Mouse (Mus musculus): ENCODE results near the gene Rpl18.
A peak's percentile ranks its signal among the peaks of the same experiment; 100 is the strongest.

The Rpl18 gene

DNA sequence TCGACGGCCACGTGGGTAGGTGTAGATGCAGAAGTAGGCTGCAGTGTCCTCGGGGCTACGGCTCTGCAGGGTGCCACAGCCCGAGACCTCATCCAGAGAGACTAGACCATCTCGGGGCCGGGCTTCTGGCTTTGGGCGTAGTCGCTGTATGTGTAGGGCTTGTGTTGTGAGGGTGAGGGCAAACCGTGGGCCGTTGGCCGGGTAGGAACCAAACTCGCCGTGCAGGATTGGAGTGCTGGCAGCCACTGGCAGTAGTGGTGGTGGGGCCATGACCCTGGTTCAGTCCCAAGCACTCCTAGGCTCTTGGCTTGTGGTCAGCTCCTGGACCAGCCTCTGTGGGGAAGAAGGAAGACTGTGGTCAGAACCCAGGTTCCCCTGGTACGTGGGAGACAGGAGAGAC is 1.9 kb upstream of the Rpl18 start:
- peak in 1 of 2 experiments; percentile 53 for DNase-seq (ENCODE audit: low spot score in 2 of 2)

DNA sequence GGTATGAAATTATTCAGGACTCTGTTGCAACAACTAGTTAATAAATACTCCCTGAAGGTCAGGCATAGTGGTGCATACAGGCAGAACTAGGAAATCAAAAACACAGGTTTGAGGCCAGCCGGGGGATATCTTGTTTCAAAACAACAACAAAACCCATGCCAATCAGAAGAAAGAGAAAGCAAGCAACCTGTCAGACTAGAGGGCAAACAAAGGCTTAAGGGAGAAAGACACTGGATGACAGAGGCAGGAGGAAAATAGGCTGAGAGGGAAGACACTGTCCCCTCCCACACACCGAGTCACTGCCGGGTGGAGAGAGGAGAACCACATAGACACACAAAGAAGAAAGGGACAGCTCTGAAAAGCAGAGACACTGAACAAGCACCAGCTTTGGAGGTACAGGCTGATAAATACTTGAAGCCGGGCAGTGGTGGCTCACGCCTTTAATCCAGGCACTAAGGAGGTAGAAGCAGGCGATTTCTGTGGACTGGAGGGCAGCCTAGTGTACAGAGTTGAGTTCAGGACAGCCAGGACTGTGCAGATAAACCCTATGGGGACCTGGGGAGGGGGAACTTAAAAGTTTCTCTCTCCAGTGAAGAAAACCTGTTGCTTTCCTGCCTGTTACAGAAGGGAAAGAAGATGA is 1.3 kb upstream of the Rpl18 start:
- no peak for DNase-seq (ENCODE audit: low spot score in 2 of 2)

DNA sequence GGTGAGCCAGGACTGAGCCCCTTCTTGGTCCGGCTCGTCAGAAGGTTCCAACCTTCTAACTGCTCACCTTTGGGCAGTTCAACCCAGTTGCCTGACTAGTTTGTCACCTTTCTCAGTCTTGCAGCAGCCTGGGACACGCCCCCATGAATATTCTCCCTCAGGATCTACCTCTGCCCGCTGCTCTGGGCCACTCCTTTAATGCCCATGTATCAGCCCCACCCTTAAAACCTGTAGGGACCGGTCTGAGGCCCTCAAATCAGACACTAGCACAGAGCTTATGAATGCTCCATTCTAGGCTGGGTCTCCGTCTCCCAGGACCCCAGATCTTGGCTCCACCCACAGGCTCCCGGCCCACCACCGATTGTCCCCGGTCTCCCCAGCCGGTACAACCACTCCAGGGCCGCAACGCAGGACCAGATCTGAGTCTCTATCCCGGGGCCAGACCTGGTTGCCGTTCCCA is 597 bp upstream of the Rpl18 start:
- DNase-seq (ENCODE audit: low spot score in 2 of 2): peak in 1 of 2 experiments; percentile 28

DNA sequence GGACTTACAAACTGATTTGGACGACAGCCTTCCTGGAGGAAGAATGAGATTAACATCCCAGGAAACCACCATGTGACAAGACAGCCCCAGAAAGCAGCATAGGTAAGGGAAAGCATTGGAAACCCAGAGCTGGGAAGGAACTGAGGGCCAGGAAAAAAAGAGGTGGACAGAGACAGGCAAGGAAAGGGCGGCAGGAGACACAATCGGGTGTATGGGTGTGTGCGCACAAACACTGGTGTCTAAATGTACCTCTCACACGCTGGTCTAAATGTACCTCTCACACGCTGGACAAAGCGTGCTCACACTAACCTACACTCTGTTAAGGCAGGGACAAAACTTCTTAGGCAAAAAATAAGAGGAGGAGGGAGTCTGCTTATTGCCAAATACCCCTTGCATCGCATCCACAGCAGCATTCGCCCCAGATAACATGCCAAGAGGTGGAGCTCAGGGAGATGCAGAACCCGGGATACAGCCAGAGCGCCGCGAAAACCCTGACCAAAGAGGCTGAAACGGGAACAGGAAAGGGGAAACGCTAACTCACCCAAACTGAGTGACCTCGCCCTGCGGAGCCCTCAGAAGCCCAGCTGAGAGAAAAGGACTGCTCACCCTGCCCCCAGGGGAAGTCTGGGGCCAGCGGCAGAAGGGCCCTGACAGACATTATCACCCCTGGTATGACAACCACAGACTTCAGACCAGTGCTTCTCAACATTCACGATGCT is 643 bp downstream of the Rpl18 start:
- peak; percentile 62 to 64 for DNase-seq (ENCODE audit: low spot score in 2 of 2)

DNA sequence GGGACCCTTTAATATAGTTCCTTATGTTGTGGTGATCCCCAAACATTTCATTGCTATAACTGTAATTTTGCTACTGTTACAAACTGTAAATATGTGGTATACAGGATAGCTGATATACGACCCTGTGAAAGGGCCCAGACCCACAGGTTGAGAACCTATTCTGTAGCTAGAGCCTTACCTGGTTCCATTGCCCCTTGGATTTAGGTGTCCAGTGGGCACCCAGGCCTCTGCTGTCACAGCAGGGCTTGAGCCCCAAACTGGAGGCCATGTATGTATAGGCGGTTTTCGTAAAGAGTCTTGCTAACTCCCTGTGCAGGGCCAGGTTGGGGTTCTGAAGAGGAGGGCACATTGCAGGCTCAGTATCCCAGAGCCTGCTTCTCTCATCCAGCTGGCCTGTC is 1.2 kb downstream of the Rpl18 start:
- DNase-seq (ENCODE audit: low spot score in 2 of 2): no peak

DNA sequence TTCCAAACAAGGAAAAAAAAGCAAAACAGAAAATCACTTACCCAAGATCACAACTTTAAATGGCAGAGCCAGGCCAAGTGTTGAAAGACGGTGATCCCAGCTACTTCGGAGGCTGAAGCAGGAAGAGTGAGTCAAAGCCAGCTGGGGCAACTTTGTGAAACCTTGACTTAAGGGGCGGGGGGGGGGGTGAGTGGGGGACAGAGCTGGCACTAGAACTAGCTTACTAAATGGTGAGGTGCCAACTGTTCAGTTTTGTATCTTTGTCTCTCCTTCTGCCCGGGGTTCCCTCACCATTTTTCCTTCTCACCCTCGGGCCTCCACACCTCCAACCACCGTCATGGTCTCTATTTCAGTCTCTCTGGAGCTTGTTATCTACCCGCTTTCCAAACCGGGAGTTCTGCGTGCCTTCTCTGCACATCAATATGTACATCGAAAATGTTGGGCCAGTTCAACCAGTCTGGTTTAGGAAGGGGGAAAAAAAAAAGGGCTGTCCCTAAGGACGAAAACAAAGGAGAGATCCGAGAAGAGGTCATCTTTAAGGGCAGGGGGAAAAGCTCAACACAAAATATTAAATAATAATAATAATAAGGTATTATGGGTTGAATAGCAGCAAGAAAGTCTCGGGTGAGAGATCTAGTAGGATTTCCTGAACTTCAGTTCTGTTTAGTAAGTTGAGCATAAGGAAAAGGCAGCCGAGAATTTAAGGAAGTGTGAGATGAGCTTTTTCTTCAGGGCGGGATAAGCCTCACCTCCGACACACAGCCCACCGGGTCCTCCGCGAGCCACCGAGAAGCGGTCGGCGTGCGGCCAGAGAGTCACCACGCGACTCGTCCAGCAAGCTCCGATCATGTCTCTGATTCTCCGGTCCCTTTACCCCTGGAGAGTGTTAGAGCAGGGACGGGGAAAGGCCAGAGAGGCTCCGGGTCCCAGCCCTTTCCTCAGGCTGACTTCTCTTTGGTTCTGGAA is 2.0 kb downstream of the Rpl18 start:
- DNase-seq (ENCODE audit: low spot score in 2 of 2): no peak

DNA sequence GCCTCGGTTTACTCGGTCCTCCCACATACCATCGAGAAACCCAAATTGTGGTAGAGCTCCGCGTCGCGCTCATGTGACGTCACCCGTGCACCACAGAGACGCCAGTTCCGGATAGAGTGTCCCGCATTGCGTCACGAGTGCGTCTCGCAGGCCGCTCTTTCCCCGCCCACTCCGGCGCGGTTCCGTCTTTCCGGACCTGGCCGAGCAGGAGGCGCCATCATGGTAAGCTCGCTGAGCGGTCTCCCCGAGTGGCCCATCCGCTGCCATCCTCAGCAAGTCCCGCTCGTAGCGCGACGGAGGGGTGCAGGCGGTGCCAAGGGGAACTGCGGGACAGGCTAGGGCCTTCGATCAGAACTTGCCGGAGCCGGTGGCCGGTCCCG is 2.7 kb downstream of the Rpl18 start, which contains the start of gene Sphk2:
Gene Sphk2, minus strand, starts transcription at position 85 of the 380 bp plus-strand sequence.
- peak; percentile 100 for DNase-seq (ENCODE audit: low spot score in 2 of 2)

DNA sequence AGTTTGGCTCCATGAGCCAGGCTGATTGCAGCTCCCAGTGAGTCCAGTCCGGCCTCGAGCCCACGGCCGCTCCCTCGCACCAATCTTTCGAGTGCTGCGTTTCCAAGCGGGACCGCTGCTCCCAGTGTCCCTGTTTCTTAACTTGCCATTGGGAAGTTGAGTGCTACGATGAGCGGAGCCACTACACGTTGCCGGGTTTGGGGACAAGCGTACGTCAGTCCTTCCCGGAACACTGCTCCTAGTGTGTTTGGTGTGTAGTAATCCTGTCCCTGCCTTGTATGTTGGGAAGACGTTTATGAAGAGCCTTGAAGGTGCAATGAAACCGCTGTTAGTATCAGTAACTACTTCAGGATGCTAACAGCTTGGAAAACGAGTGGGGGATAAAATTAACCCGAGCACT is 3.1 kb downstream of the Rpl18 start:
- no peak for DNase-seq (ENCODE audit: low spot score in 2 of 2)

DNA sequence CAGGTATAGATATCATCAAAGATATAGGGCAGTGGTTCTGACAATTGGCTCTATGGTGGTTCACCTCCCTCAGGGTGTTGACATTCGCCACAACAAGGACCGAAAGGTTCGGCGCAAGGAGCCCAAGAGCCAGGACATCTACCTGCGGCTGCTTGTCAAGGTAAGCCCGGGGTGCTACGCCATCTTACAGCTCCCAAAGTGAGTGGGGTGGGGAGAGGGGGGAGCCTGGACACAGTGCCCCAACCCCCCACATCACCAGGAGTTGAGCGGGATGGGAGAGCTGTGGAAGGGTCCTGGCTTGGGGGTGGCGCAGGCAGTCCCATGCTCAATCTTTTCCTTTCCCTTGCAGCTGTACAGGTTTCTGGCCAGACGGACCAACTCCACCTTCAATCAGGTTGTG is 3.9 kb downstream of the Rpl18 start:
- DNase-seq (ENCODE audit: low spot score in 2 of 2): no peak

DNA sequence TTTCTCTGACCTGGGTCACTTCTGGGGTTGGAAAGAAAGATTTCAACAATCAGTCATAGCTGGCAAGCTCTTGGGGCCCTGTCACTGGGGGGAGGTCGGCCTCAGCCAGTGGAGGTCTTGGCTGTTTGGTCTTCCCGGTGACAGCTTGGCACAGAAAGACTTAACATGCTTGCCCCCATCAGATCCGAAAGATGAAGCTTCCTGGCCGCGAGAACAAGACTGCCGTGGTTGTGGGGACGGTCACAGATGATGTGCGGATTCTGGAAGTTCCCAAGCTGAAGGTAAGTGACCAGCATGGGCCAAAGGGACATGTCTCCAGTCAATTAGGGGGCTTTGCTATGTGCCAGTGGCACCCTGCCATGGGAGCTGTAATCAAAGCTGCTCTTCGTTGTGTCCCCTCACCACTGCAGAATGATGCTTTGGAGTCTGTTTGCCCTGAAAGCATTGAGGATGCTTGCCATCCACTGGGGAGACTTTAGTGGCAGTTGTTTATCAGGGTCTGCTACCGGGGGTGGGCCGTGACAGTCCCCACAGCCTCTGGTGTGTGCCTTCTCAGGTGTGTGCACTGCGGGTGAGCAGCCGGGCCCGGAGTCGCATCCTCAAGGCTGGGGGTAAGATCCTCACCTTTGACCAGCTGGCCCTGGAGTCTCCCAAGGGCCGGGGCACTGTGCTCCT is 4.6 kb downstream of the Rpl18 start:
- DNase-seq (ENCODE audit: low spot score in 2 of 2): no peak

DNA sequence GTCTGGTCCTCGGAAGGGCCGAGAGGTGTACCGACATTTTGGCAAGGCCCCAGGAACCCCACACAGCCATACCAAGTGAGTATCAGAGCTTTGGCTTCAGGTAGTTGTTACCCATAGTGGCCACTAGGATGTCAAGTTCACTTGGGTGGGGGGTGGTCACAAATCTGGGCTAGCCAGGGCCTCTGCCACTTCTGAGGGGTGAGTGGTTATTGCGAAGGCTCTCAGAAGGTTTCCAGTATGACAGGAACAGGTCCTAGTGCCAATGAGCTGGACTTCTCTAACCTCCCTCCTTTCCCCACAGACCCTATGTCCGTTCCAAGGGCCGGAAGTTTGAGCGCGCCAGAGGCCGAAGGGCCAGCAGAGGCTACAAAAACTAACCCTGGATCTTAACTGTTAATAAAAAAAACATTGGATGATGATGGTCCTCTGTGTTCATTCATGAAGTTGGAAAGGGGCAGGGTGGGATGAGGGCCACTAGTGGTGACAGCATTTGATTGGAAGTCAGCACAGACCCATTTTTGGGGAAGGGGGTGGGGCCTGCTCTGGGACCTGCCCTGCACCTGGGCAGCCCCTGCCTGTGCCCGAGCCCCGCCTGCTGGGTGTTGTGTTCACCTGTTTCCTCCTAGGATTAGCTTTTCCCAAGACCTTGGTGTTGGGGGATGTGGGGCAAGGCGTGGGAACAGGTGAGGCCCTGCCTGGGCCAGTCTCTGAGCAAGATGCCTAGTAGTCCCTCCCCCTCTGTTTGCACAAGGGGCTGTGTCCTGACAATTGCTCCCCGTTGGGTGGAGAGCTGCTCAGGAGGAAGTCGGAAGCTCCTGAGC is 5.4 kb downstream of the Rpl18 start, which contains the start of gene Fam83e:
Gene Fam83e, plus strand, starts transcription at position 800 of the 821 bp plus-strand sequence.
- DNase-seq (ENCODE audit: low spot score in 2 of 2): no peak

DNA sequence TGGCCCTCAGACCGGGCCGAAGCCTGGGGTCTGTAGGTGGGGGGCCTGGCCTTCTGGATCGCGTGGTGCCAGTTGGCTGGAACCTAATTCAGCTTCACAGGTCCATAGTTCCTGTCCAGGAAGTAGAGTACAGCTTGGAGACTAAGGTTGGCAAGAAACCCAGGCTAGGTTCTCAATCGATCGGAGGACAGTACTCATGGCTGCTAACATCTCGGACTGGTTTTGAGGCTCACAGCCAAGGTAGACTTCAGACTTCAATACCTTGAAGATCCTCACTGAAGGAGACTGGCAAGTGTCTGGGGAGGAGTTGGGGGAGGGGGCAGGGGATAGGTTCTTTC is 5.9 kb downstream of the Rpl18 start:
- no peak for DNase-seq (ENCODE audit: low spot score in 2 of 2)

DNA sequence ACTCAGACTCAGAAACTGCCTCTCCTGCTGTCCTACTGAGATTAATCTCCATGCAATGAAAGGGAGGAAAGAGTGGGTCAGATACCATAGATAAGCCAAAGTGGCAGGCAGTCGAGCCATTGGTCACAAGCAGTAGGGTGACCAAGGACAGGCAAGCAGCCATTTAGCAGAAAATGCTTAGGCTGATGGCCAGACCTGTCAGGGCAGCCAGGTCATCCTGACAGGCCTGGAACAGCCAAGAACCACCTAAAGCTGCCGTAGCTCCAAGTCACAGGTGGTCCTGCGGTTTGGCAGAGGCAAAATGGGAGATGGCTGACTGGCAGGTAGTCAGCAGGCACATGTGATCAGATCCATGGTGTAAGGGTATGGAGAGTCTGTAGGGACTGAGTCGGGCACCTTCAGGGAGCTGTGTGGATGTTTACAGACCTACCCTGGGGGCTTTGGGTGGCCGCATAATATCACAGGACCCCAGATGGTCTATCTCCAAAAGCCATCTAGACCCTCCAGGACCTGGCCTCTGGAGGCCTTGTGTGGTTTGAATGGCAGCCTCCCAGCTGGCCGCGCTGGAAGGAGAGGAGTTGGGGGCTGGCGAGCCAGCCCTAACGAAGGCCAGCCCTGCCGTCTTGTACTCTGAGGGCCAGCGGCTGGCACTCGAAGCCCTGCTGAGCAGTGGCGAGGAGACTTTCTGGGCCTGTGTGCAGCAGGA is 6.5 kb downstream of the Rpl18 start:
- no peak for DNase-seq (ENCODE audit: low spot score in 2 of 2)

DNA sequence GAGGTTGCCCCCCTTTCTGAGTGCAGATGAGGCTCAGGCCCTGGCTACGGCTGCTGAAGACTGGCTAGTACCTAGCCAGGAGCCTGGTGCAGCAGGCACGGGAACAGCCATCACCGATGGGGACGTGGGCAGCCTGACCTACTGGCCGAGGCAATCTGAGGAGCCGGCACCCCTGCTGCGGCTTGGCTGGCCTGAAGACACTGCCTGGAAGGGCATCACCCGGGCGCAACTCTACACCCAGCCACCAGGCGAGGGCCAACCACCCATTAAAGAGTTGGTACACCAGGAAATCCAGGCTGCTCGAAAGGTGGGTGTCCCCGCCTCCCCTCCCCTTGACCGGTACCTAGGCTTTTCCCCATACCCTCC is 7.1 kb downstream of the Rpl18 start:
- DNase-seq (ENCODE audit: low spot score in 2 of 2): no peak

DNA sequence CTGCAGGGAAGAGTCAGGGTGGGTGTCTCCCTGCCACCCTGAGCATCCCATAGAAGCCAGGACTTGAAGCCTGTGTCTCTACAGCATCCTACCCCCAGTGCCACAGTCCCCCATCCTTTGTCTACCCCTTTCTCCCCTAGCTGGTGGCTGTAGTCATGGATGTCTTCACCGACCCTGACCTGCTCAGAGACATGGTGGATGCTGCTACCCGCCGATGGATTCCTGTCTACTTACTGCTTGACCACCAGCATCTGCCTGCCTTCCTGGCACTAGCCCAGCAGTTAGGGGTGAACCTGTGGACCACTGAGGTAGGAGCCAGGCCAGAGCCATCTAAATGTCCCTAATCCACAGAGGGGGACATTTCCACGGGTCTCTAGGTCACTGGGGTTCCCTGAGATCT is 8.0 kb downstream of the Rpl18 start:
- DNase-seq (ENCODE audit: low spot score in 2 of 2): no peak

DNA sequence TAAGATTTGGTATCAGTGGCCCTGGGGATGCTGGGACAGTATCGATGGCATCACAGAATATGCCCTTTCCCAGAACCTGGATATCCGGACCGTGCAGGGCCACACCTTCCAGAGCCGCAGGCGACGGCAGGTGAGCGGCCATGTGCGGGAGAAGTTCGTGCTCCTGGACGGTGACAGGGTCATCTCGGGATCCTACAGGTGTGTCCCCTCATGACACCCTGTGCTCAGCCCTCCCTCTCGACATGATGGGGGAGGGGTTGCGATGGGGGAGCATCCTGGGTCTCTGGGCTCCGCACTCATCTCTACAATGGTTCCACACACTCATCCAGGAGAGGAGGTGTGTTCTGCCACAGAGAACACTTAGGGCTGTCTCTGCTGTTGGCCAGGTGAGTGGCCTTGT is 8.5 kb downstream of the Rpl18 start:
- no peak for DNase-seq (ENCODE audit: low spot score in 2 of 2)

DNA sequence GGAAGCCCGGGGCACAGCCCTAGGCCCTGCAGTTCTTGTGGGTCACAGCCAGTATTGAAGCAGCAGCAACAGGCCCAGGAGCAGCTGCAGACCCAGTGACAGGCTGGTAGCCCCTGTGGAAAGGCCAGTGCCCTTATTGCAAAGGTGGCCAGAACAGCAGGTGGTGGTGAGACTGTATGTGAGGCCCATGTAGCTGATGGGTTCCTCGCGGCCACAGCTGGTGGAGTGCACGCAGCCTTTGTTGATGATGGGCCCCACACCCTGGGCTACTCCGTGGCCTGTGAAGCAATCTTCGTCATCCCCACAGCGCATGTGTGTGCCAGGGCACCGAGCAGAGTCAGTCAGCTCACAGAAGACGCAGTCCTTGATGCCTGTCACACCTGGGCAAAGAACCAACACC is 9.9 kb downstream of the Rpl18 start:
- no peak for DNase-seq (ENCODE audit: low spot score in 2 of 2)

DNA sequence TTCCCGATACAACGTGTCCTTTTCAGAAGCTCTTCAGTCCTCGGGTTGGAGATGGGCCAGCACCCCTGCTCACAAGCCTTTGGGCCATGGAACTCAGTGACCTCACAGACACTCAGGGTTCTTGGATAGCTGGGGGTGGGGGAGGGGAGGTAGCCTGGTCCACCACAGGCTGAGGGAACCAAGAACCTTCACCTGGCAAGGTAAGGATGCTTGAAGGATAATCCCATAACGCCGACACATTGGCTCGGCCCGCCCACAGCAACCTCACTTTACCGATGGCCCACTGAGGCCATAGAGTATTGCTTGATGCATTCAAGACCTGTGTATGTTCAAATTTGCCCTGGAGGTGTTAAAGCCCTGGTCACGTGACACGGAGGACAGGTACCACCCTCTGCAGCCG is 10.5 kb downstream of the Rpl18 start, which contains the start of gene Spaca4:
Gene Spaca4, minus strand, starts transcription at position 101 of the 400 bp plus-strand sequence.
- DNase-seq (ENCODE audit: low spot score in 2 of 2): no peak

DNA sequence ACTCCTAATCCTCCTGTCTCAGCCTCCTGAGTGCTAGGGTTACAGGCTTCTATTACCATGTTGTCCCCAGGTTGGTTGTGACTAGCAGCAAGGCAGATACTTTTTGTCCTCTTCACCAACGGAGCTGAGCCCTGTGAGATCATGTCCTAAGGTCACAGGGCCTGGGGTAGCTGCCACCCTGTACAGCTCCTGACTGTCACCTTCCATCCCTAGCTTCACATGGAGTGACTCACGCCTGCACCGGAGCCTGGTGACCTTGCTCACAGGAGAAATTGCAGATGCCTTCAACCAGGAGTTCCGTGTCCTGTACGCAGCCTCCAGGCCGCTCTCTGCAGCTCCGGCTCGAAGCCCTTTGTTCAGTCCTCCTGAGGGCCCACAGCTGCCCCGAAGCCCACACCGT is 11.2 kb downstream of the Rpl18 start:
- DNase-seq (ENCODE audit: low spot score in 2 of 2): no peak

DNA sequence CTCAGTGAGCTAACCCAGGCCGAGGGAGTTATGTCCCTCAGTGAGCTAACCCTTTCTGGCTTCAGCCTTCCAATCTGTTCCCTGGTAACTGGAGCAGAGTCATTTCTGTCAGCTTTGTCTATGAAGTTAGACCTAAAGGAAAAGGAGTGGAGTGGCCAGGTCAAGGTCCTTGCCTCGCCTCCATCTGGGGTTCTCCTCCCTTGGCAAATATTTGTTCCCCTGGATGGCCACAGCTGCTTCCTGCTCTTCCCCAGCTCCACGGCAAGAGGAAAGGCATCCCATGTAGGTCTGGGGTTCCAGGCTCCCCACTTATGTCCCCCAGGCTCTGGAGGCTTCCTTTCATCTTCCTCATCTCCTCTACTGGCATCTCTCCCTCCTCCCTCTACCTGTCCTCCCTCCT is 12.4 kb downstream of the Rpl18 start:
- DNase-seq (ENCODE audit: low spot score in 2 of 2): no peak

Data from right cerebral cortex, postnatal 10 days (tissue).